Mouse (Mus musculus): ENCODE data around the gene Nup93. TPM values are rescaled to one million over a fixed set of nuclear protein-coding genes. Genes with fewer than 3 reads are reported as not detected.
A peak's percentile ranks its signal among the peaks of the same experiment; 100 is the strongest.

The Nup93 gene
- polyA plus RNA-seq, 1 experiment = 104 TPM

DNA sequence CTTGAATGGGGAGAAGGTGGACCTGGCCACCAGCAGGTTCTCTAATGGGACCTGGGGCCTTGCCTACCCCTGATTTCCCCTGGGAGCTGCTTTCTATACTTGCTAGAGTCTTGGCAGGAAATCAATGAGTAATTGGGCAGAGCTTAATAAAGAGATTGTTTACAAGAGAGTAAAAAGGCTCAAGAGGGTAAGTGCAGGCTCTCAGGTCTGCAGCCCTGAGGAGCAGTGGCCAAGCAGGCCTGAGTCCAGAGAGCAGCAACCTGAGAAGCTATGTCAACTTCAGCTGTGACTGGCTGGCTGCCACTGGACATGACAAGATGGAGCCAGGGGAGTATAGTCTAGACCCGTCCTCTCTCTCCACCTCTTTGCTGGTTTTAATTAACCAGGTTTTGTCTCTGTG is 21.4 kb upstream of the Nup93 start:
- Histone ChIP-seq H3K9me3 (replicated peaks; ENCODE audit: control insufficient read depth, insufficient read depth, low read length, poor library complexity, severe bottlenecking) (no peaks in the 10 kb centered on the region), H3K36me3 (ENCODE audit: control insufficient read depth, insufficient read depth, low read length, poor library complexity, severe bottlenecking) (no peaks in the 10 kb centered on the region), H3K27me3 (ENCODE audit: control insufficient read depth, insufficient read depth, low read length, poor library complexity, severe bottlenecking) (no peaks in the 10 kb centered on the region), H3K9ac (ENCODE audit: low read depth, poor library complexity, severe bottlenecking) (no peak overlapping the region), H3K4me1 (ENCODE audit: control insufficient read depth, insufficient read depth, low read length) (peaks cover 6% of the 10 kb centered on the region), H3K4me3 (ENCODE audit: low read depth, low read length) (no peak overlapping the region), H3K27ac (ENCODE audit: insufficient read depth, low read length) (no peak overlapping the region)
- TF ChIP-seq EP300 (IDR thresholded peaks at IDR 0.05; ENCODE audit: insufficient read depth, low read depth, low read length) (no peak), POLR2A (IDR thresholded peaks at IDR 0.05; ENCODE audit: insufficient read depth, low read length) (no peak), CTCF (IDR thresholded peaks at IDR 0.05; ENCODE audit: low read depth, low read length) (no peak)

DNA sequence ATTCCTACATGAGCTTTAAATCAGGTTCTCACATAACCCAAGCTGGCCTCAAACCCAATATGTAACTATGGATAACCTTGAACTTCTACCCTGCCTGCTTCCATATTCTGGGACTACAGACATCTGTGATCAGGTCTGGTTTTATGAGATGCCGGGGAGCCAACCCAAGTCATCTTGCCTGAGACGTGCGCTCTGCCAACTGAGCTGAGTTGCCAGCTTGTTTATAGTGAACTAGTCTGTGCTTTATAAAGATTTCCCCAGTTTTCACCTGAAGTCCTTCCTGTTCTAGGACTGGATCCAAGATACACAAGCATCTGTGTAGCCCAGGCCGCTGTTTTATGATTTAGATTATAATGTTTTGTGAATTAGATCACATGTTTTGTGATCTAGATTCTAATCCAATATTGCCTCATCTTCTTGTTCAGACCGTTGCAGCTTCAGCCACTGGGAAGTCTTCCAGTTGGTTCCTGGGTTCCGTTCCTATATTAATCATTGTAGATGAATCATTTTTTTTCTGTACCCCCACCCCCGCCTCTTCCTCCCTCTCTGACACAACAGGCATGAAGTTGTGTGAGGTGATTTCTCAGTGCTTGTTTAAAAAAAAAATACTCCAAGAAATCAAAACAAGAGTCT is 19.7 kb upstream of the Nup93 start:
- no peak overlapping the region for H3K27ac ChIP-seq (ENCODE audit: insufficient read depth, low read length)
- peaks cover 5% of the 10 kb centered on the region for H3K4me1 ChIP-seq (ENCODE audit: control insufficient read depth, insufficient read depth, low read length)
- no peak overlapping the region for H3K4me3 ChIP-seq (ENCODE audit: low read depth, low read length)
- H3K9ac ChIP-seq (ENCODE audit: low read depth, poor library complexity, severe bottlenecking) = no peak overlapping the region
- no peaks in the 10 kb centered on the region for H3K9me3 ChIP-seq (replicated peaks; ENCODE audit: control insufficient read depth, insufficient read depth, low read length, poor library complexity, severe bottlenecking)
- no peak for TF ChIP-seq POLR2A (IDR thresholded peaks at IDR 0.05; ENCODE audit: insufficient read depth, low read length)
- TF ChIP-seq EP300 (IDR thresholded peaks at IDR 0.05; ENCODE audit: insufficient read depth, low read depth, low read length) = no peak
- TF ChIP-seq CTCF (IDR thresholded peaks at IDR 0.05; ENCODE audit: low read depth, low read length) = no peak
- H3K36me3 ChIP-seq (ENCODE audit: control insufficient read depth, insufficient read depth, low read length, poor library complexity, severe bottlenecking) = no peaks in the 10 kb centered on the region
- no peaks in the 10 kb centered on the region for H3K27me3 ChIP-seq (ENCODE audit: control insufficient read depth, insufficient read depth, low read length, poor library complexity, severe bottlenecking)

GRCm38 (mm10) chr8:94199202-94199869 is 15.0 kb upstream of the Nup93 start:
- Histone ChIP-seq H3K27me3 (ENCODE audit: control insufficient read depth, insufficient read depth, low read length, poor library complexity, severe bottlenecking) (no peaks in the 10 kb centered on the region), H3K9ac (ENCODE audit: low read depth, poor library complexity, severe bottlenecking) (no peak overlapping the region), H3K27ac (ENCODE audit: insufficient read depth, low read length) (no peak overlapping the region), H3K36me3 (ENCODE audit: control insufficient read depth, insufficient read depth, low read length, poor library complexity, severe bottlenecking) (no peaks in the 10 kb centered on the region), H3K4me3 (ENCODE audit: low read depth, low read length) (no peak overlapping the region), H3K4me1 (ENCODE audit: control insufficient read depth, insufficient read depth, low read length) (no peaks in the 10 kb centered on the region), H3K9me3 (replicated peaks; ENCODE audit: control insufficient read depth, insufficient read depth, low read length, poor library complexity, severe bottlenecking) (no peaks in the 10 kb centered on the region)
- peak; percentile 25 for TF ChIP-seq CTCF (IDR thresholded peaks at IDR 0.05; ENCODE audit: low read depth, low read length)
- TF ChIP-seq POLR2A (IDR thresholded peaks at IDR 0.05; ENCODE audit: insufficient read depth, low read length) = no peak

GRCm38 (mm10) chr8:94204043-94204442 is 10.3 kb upstream of the Nup93 start:
- H3K27ac ChIP-seq (ENCODE audit: insufficient read depth, low read length) = no peak overlapping the region

DNA sequence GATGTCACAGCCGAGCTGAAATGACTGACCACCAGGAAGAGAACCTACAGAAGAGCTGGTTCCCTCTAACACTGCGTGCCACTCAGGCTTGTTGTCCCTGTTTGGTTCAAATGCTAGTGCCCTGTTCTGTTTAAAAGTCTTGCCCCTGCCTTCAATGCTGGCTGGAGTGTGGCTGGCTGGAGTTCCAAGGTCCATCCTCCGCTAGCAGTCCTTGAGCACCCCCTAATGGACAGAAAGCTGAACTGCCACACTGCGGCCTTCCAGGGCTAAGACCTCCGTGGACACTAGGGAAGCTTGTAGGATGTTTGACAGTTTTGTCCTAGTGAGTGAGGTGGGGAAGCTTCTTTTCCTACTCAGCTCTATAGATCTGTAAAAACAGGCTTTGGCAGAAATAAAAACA is 8.6 kb upstream of the Nup93 start:
- Histone ChIP-seq H3K9ac (ENCODE audit: low read depth, poor library complexity, severe bottlenecking) (no peak overlapping the region), H3K9me3 (replicated peaks; ENCODE audit: control insufficient read depth, insufficient read depth, low read length, poor library complexity, severe bottlenecking) (no peaks in the 10 kb centered on the region), H3K27ac (ENCODE audit: insufficient read depth, low read length) (no peak overlapping the region), H3K4me3 (ENCODE audit: low read depth, low read length) (no peak overlapping the region), H3K27me3 (ENCODE audit: control insufficient read depth, insufficient read depth, low read length, poor library complexity, severe bottlenecking) (no peaks in the 10 kb centered on the region), H3K4me1 (ENCODE audit: control insufficient read depth, insufficient read depth, low read length) (no peaks in the 10 kb centered on the region), H3K36me3 (ENCODE audit: control insufficient read depth, insufficient read depth, low read length, poor library complexity, severe bottlenecking) (no peaks in the 10 kb centered on the region)
- TF ChIP-seq CTCF (IDR thresholded peaks at IDR 0.05; ENCODE audit: low read depth, low read length) (peak; percentile 96), EP300 (IDR thresholded peaks at IDR 0.05; ENCODE audit: insufficient read depth, low read depth, low read length) (no peak)

More at GRCm38 (mm10) chr8:94204043-94204442, 10.3 kb upstream of the Nup93 start:
- Histone ChIP-seq H3K9me3 (replicated peaks; ENCODE audit: control insufficient read depth, insufficient read depth, low read length, poor library complexity, severe bottlenecking) (no peaks in the 10 kb centered on the region), H3K36me3 (ENCODE audit: control insufficient read depth, insufficient read depth, low read length, poor library complexity, severe bottlenecking) (no peaks in the 10 kb centered on the region), H3K4me3 (ENCODE audit: low read depth, low read length) (no peak overlapping the region), H3K27me3 (ENCODE audit: control insufficient read depth, insufficient read depth, low read length, poor library complexity, severe bottlenecking) (no peaks in the 10 kb centered on the region), H3K4me1 (ENCODE audit: control insufficient read depth, insufficient read depth, low read length) (no peaks in the 10 kb centered on the region), H3K9ac (ENCODE audit: low read depth, poor library complexity, severe bottlenecking) (no peak overlapping the region)
- TF ChIP-seq EP300 (IDR thresholded peaks at IDR 0.05; ENCODE audit: insufficient read depth, low read depth, low read length) = no peak
- TF ChIP-seq CTCF (IDR thresholded peaks at IDR 0.05; ENCODE audit: low read depth, low read length) = no peak
- no peak for TF ChIP-seq POLR2A (IDR thresholded peaks at IDR 0.05; ENCODE audit: insufficient read depth, low read length)

- no peaks in the 10 kb centered on the region for H3K9me3 ChIP-seq (replicated peaks; ENCODE audit: control insufficient read depth, insufficient read depth, low read length, poor library complexity, severe bottlenecking)
- no peak overlapping the region for H3K27ac ChIP-seq (ENCODE audit: insufficient read depth, low read length)
- no peak overlapping the region for H3K9ac ChIP-seq (ENCODE audit: low read depth, poor library complexity, severe bottlenecking)
- TF ChIP-seq EP300 (IDR thresholded peaks at IDR 0.05; ENCODE audit: insufficient read depth, low read depth, low read length) = no peak
- no peak for TF ChIP-seq POLR2A (IDR thresholded peaks at IDR 0.05; ENCODE audit: insufficient read depth, low read length)
- TF ChIP-seq CTCF (IDR thresholded peaks at IDR 0.05; ENCODE audit: low read depth, low read length) = no peak
- no peaks in the 10 kb centered on the region for H3K36me3 ChIP-seq (ENCODE audit: control insufficient read depth, insufficient read depth, low read length, poor library complexity, severe bottlenecking)
- no peaks in the 10 kb centered on the region for H3K4me1 ChIP-seq (ENCODE audit: control insufficient read depth, insufficient read depth, low read length)
- H3K4me3 ChIP-seq (ENCODE audit: low read depth, low read length) = no peak overlapping the region
- H3K27me3 ChIP-seq (ENCODE audit: control insufficient read depth, insufficient read depth, low read length, poor library complexity, severe bottlenecking) = no peaks in the 10 kb centered on the region
Measured at GRCm38 (mm10) chr8:94206256-94206655, 8.1 kb upstream of the Nup93 start.

All from ES-Bruce4 (cell line).